Mouse (Mus musculus) liver (tissue): Measurements from ENCODE around the gene Dnm1.

ENCODE experiments used
- DNase-seq: peaks from one replicate; pipeline ENCODE4 v3.0.0-alpha.2; 2020; ENCODE audit warnings: mixed read lengths

The Dnm1 gene

GRCm38 (mm10) chr2:32332159-32332558 is 21.0 kb downstream of the Dnm1 start:
- no peak for DNase-seq

- no peak for DNase-seq
Measured at GRCm38 (mm10) chr2:32329531-32329930, 23.6 kb downstream of the Dnm1 start.

- no peak for DNase-seq
Measured at GRCm38 (mm10) chr2:32328911-32329460, 24.2 kb downstream of the Dnm1 start.

GRCm38 (mm10) chr2:32327200-32327599 is 25.9 kb downstream of the Dnm1 start:
- no peak for DNase-seq

- no peak for DNase-seq
Measured at GRCm38 (mm10) chr2:32325342-32325741, 27.8 kb downstream of the Dnm1 start.

GRCm38 (mm10) chr2:32324322-32324721 is 28.8 kb downstream of the Dnm1 start:
- DNase-seq, result no peak

GRCm38 (mm10) chr2:32322754-32323741 is 30.1 kb downstream of the Dnm1 start:
- DNase-seq, result no peak

- DNase-seq, result no peak
Measured at GRCm38 (mm10) chr2:32321591-32322298, 31.4 kb downstream of the Dnm1 start.

GRCm38 (mm10) chr2:32320721-32321120 is 32.4 kb downstream of the Dnm1 start:
- DNase-seq, result no peak

- peak; percentile 31 for DNase-seq
Measured at GRCm38 (mm10) chr2:32319586-32320580, 33.3 kb downstream of the Dnm1 start.

- no peak for DNase-seq
Measured at GRCm38 (mm10) chr2:32318709-32319585, 34.2 kb downstream of the Dnm1 start.

- peak; percentile 71 for DNase-seq
Measured at GRCm38 (mm10) chr2:32317791-32318417, 35.2 kb downstream of the Dnm1 start.

GRCm38 (mm10) chr2:32316887-32317656 is 36.1 kb downstream of the Dnm1 start:
- peak; percentile 35 for DNase-seq

- no peak for DNase-seq
Measured at GRCm38 (mm10) chr2:32315751-32316150, 37.4 kb downstream of the Dnm1 start.

- no peak for DNase-seq
Measured at GRCm38 (mm10) chr2:32314831-32315230, 38.3 kb downstream of the Dnm1 start.

- DNase-seq, result peak; percentile 92
Measured at GRCm38 (mm10) chr2:32312318-32312964, 40.7 kb downstream of the Dnm1 start.

GRCm38 (mm10) chr2:32311443-32312317 is 41.5 kb downstream of the Dnm1 start:
- DNase-seq, result no peak
